Mouse (Mus musculus) kidney, adult 9 months (tissue): ENCODE measurements around the gene AC170998.1.
"Not testable (repeated sequence)": the region's sequence is repeated elsewhere in the genome, so short reads cannot be mapped to it uniquely, and the experiment has no call there.

Experiments
- DNase-seq: peaks from one replicate; pipeline ENCODE4 v3.0.0; 2022

AC170998.1 gene

DNA sequence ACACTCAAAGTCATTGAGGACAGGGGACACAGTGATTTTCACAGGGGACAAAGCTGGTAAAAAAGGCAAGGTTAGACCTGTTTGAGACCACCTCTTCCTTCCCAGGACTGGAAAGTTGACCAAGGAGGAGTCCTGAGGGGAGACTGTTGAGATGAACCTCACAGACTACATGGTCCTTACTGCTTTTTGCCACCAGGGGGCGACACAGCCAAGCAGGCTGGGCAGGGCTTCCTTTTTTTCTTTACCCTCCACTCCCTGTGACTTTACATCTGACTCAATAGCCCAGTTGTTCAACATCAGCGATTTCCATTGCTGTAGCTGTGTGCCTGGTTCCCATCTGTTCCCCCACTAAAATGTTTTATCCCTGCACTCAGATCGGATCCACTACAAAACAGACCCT lies 36.0 kb downstream of the AC170998.1 start:
- peak; percentile 74 for DNase-seq

GRCm38 (mm10) chr17:28766203-28766602 lies 40.3 kb downstream of the AC170998.1 start:
- DNase-seq, result no peak

DNA sequence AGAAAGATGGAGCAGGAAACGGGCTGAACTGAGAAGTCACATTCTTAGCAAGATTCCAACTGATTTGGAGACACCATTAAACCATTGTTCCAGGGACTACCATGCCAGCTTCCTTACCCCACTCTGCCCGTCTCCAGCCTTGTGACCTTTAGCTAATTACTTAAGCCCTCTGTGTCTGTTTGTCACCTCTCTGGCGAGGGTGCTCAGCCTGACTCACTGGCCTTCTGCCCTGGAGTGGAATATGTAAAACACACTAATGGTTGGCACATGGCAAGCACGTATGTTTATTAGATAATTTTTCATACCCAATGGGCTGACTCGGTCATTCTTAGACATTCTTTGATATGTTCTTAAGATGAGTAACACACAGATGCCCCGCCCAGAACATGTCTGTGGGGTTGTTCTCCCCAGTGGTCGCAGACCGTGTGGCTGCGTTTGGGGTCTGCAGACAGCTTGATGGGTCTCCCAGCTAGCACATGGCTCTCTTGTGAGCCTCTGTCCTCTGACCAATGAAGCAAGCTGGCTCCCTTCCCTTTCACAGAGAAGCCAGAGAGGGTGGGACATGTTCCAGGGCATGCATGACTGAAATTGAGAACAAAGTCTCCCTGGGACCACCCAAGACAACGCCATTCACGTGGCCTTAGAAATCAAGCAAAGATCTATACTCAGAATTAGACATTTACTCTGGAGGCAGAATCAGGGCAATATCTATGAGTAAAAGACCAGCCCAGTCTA lies 41.1 kb downstream of the AC170998.1 start:
- no peak for DNase-seq

DNA sequence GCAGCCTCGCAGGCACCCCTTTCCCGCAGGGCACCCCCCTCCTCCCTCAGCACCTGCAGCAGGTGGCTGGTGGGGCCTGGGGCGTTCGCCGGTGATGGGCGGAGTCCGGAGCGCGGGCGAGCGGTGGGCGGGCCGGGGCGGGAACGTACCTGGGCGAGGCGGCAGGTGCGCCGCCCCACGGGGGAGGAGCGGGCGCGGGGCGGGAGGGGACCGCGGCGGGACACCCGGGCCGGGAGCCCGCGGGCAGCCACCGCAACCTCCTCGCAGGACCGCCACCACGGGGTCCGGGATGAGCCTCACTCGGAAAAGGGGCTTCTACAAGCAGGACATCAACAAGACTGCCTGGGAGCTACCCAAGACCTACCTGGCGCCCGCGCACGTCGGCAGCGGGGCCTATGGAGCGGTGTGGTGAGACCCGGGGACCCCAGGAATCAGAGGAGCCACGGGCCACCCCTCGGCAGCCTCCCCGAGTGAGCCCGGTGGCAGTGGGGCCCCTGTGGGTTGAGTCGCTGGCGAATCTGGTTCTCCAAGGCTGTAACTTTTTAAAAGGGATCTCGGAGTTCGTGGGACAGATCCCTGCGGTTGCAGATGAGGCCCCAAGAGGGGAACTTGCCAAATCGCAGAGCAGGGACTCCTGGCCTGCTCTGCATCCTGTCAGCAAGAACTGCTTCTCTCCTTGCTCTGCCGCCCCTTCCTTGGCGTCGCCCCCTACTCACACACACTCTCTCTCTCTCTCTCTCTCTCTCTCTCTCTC lies 43.4 kb downstream of the AC170998.1 start, which contains the start of gene Mapk13:
TSS of gene Mapk13 (plus strand) at position 177 of the 754 bp plus-strand sequence.
- no peak for DNase-seq

DNA sequence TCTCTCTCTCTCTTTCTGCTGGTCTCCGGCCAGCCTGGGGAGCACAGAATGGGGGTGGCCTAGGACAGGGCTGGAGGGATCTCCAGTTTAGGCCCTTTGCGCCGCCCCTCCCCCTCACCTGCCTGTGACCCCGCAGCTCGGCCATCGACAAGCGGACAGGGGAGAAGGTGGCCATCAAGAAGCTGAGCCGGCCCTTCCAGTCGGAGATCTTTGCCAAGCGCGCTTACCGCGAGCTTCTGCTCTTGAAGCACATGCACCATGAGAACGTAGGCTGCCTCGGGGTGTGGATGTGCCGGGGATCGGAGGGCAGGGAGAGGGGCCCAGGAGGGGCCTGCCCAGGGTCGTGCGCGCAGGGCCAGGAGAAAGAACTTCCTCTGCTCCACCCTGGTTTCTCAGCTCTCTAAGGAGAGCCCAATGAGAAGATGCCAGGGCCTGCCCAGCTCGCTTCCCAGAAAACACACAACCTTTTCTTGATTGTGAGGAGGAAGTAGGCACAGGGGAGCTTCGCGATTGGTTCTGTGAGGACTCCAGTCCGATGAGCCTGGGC lies 44.1 kb downstream of the AC170998.1 start:
- DNase-seq, result no peak

DNA sequence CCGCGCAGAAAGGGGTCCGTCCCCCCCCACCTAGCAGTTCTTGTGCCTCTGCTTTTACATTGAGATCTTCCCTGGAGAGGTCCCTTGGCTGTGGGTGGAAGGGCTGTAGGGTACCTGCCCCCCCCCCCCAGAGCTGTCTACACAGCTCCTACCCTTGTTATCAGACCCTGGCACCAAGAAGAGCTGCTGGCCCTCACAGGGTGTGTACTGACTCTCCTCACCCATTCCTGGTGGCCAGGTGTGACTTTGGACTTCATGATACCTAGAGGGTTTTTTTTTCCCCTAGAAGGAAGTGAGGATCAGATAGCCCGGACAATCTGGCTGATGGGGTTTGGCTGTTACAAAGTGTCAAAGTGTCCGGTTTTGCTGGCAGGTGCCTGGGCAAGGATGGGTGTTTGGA lies 45.4 kb downstream of the AC170998.1 start:
- DNase-seq, result no peak

GRCm38 (mm10) chr17:28774303-28774702 lies 48.4 kb downstream of the AC170998.1 start:
- DNase-seq, result not testable (repeated sequence)

- peak; percentile 63 for DNase-seq
Measured at GRCm38 (mm10) chr17:28775161-28775560, 49.3 kb downstream of the AC170998.1 start.
